Mouse (Mus musculus) neural tube, embryonic 13.5 days (tissue): Measurements from ENCODE around the gene Man1c1. TPM values are rescaled to one million over a fixed set of nuclear protein-coding genes. Genes with fewer than 3 reads are reported as not detected.

ENCODE experiments used
- ATAC-seq: fragments of 200-750 bp; cut with Nextera tagmentation; 2 replicates; pipeline ENCODE4 v1.8.0; 2017; ENCODE audit warnings: low read depth, mild to moderate bottlenecking, moderate TSS enrichment, moderate library complexity
- H3K27ac ChIP-seq: fragments of 300-500 bp; sonication (generic); replicated peaks from 2 replicates; pipeline ENCODE4 v1.5.1; 2015; ENCODE audit warnings: moderate library complexity, mild to moderate bottlenecking, inconsistent platforms
- H3K27me3 ChIP-seq: fragments of 300-500 bp; sonication (generic); 2 replicates; pipeline ENCODE4 v1.6.1; 2015; ENCODE audit warnings: mild to moderate bottlenecking, inconsistent platforms
- H3K36me3 ChIP-seq: fragments of 300-500 bp; sonication (generic); 2 replicates; pipeline ENCODE4 v1.6.1; 2015; ENCODE audit warnings: mild to moderate bottlenecking, inconsistent platforms
- H3K4me1 ChIP-seq: fragments of 300-500 bp; sonication (generic); replicated peaks from 2 replicates; pipeline ENCODE4 v1.6.1; 2015; ENCODE audit warnings: inconsistent platforms
- H3K4me2 ChIP-seq: fragments of 300-500 bp; sonication (generic); 2 replicates; pipeline ENCODE4 v1.6.1; 2015; ENCODE audit warnings: inconsistent platforms, mild to moderate bottlenecking, moderate library complexity
- H3K4me3 ChIP-seq: fragments of 300-500 bp; sonication (generic); 2 replicates; pipeline ENCODE4 v1.5.1; 2015; ENCODE audit warnings: mild to moderate bottlenecking, inconsistent platforms
- H3K9ac ChIP-seq: fragments of 300-500 bp; sonication (generic); 2 replicates; pipeline ENCODE4 v1.6.1; 2015; ENCODE audit warnings: moderate library complexity, mild to moderate bottlenecking, inconsistent platforms
- H3K9me3 ChIP-seq: fragments of 300-500 bp; sonication (generic); 2 replicates; pipeline ENCODE4 v1.6.1; 2016; ENCODE audit warnings: inconsistent platforms
- WGBS: fragments of 180-500 bp; shearing (Covaris S2); methylation state at CpG from one replicate; pipeline ENCODE4 v1.1.7; 2015; 5-methylcytosine and 5-hydroxymethylcytosine counted together
- polyA plus RNA-seq: library from polyadenylated mRNA; unstranded; fragments of >200 nt; fragmentation: Nextera tagmentation; extraction: Ambion mirVana; gene quantifications from 2 replicates; pipeline ENCODE4 v1.2.1, GENCODE M21; 2015

Man1c1 gene
- polyA plus RNA-seq, 1 experiment from 2014 or later, result 5.7 TPM

GRCm38 (mm10) chr4:134562014-134562413 is 142.1 kb downstream of the Man1c1 start:
- ATAC-seq, result no peak

GRCm38 (mm10) chr4:134560699-134561098 is 143.4 kb downstream of the Man1c1 start:
- H3K4me2 ChIP-seq, result no peak overlapping the region
- no peaks in the 10 kb centered on the region for H3K9me3 ChIP-seq
- no peak overlapping the region for H3K9ac ChIP-seq
- WGBS, result 95% methylated on average over 8 of the region's 8 CpGs
- no peaks in the 10 kb centered on the region for H3K27me3 ChIP-seq
- peaks cover 20% of the 10 kb centered on the region for H3K4me1 ChIP-seq
- no peak for ATAC-seq
- H3K4me3 ChIP-seq, result no peak overlapping the region
- no peak overlapping the region for H3K27ac ChIP-seq
- peaks cover 24% of the 10 kb centered on the region for H3K36me3 ChIP-seq

More at GRCm38 (mm10) chr4:134562014-134562413, 142.1 kb downstream of the Man1c1 start:
- Histone ChIP-seq H3K4me1 (peaks cover 17% of the 10 kb centered on the region), H3K9ac (no peak overlapping the region), H3K27me3 (no peaks in the 10 kb centered on the region), H3K9me3 (no peaks in the 10 kb centered on the region), H3K4me3 (no peak overlapping the region), H3K36me3 (peaks cover 26% of the 10 kb centered on the region), H3K4me2 (no peak overlapping the region), H3K27ac (no peak overlapping the region)
- WGBS, result 89% methylated on average over 2 of the region's 2 CpGs

- Histone ChIP-seq H3K9me3 (no peaks in the 10 kb centered on the region), H3K4me3 (no peak overlapping the region), H3K36me3 (0 out of 2 replicates have a peak, but pooled peaks cover 10% of the 10 kb centered on the region), H3K9ac (no peak overlapping the region), H3K27me3 (no peaks in the 10 kb centered on the region), H3K4me2 (no peak overlapping the region), H3K4me1 (peaks cover 20% of the 10 kb centered on the region), H3K27ac (no peak overlapping the region)
- 85% methylated on average over 7 of the region's 7 CpGs for WGBS
- ATAC-seq, result no peak
These were observed 144.9 kb downstream of the Man1c1 start for GRCm38 (mm10) chr4:134559154-134559553.

- 56% methylated on average over 9 of the region's 9 CpGs for WGBS
- H3K4me2 ChIP-seq, result no peak overlapping the region
- no peak for ATAC-seq
- no peak overlapping the region for H3K4me3 ChIP-seq
- H3K27ac ChIP-seq, result 0 out of 2 replicates have a peak overlapping the region, but pooled peaks have one; percentile 29
- no peaks in the 10 kb centered on the region for H3K9me3 ChIP-seq
- no peaks in the 10 kb centered on the region for H3K27me3 ChIP-seq
- H3K9ac ChIP-seq, result no peak overlapping the region
- peaks cover 20% of the 10 kb centered on the region for H3K4me1 ChIP-seq
- 0 out of 2 replicates have a peak, but pooled peaks cover 10% of the 10 kb centered on the region for H3K36me3 ChIP-seq
These were observed 145.4 kb downstream of the Man1c1 start for GRCm38 (mm10) chr4:134558570-134559113.

- 11% methylated on average over 16 of the region's 16 CpGs for WGBS
- H3K4me1 ChIP-seq, result peaks cover 20% of the 10 kb centered on the region
- H3K4me2 ChIP-seq, result no peak overlapping the region
- H3K27ac ChIP-seq, result peak overlapping the region; percentile 29
- H3K9ac ChIP-seq, result no peak overlapping the region
- H3K36me3 ChIP-seq, result 0 out of 2 replicates have a peak, but pooled peaks cover 5% of the 10 kb centered on the region
- no peak for ATAC-seq
- no peak overlapping the region for H3K4me3 ChIP-seq
- H3K9me3 ChIP-seq, result no peaks in the 10 kb centered on the region
- H3K27me3 ChIP-seq, result no peaks in the 10 kb centered on the region
These were observed 146.4 kb downstream of the Man1c1 start for GRCm38 (mm10) chr4:134557626-134558249.

- peaks cover 28% of the 10 kb centered on the region for H3K4me1 ChIP-seq
- H3K9me3 ChIP-seq, result no peaks in the 10 kb centered on the region
- H3K4me3 ChIP-seq, result no peak overlapping the region
- no peaks in the 10 kb centered on the region for H3K36me3 ChIP-seq
- ATAC-seq, result no peak
- H3K9ac ChIP-seq, result no peak overlapping the region
- H3K27ac ChIP-seq, result no peak overlapping the region
- H3K4me2 ChIP-seq, result no peak overlapping the region
- 51% methylated on average over 8 of the region's 8 CpGs for WGBS
- H3K27me3 ChIP-seq, result no peaks in the 10 kb centered on the region
These were observed 148.0 kb downstream of the Man1c1 start for GRCm38 (mm10) chr4:134555956-134556580.

GRCm38 (mm10) chr4:134553631-134554030 is 150.5 kb downstream of the Man1c1 start:
- Histone ChIP-seq H3K27ac (no peak overlapping the region), H3K9ac (no peak overlapping the region), H3K4me3 (no peak overlapping the region), H3K4me1 (peaks cover 35% of the 10 kb centered on the region), H3K27me3 (no peaks in the 10 kb centered on the region), H3K4me2 (no peak overlapping the region), H3K36me3 (peaks cover 22% of the 10 kb centered on the region), H3K9me3 (peaks cover 6% of the 10 kb centered on the region)
- no peak for ATAC-seq
- 85% methylated on average over 1 of the region's 1 CpGs for WGBS

GRCm38 (mm10) chr4:134551494-134552316 is 152.4 kb downstream of the Man1c1 start, which contains the start of gene Selenon:
Gene Selenon (minus strand): TSS chr4:134552166.
- Histone ChIP-seq H3K4me2 (peak within 1 kb of the TSS; percentile 77), H3K27me3 (no peaks in the 10 kb centered on the region), H3K9ac (peak within 1 kb of the TSS; percentile 98), H3K27ac (peak within 1 kb of the TSS; percentile 93), H3K4me3 (peak within 1 kb of the TSS; percentile 80), H3K9me3 (peaks cover 6% of the 10 kb centered on the region), H3K36me3 (peaks cover 38% of the 10 kb centered on the region), H3K4me1 (peaks cover 37% of the 10 kb centered on the region)
- peak; percentile 80 for ATAC-seq
- WGBS, result under 1% methylated on average over 51 of the region's 67 CpGs

- H3K27me3 ChIP-seq, result no peaks in the 10 kb centered on the region
- H3K9me3 ChIP-seq, result peaks cover 6% of the 10 kb centered on the region
- peaks cover 55% of the 10 kb centered on the region for H3K36me3 ChIP-seq
- 96% methylated on average over 8 of the region's 8 CpGs for whole genome bisulfite sequencing
- no peak overlapping the region for H3K27ac ChIP-seq
- H3K4me2 ChIP-seq, result no peak overlapping the region
- H3K9ac ChIP-seq, result no peak overlapping the region
- no peak overlapping the region for H3K4me3 ChIP-seq
- peaks cover 39% of the 10 kb centered on the region for H3K4me1 ChIP-seq
- ATAC-seq, result no peak
These were observed 154.2 kb downstream of the Man1c1 start for GRCm38 (mm10) chr4:134549899-134550298.

- WGBS, result 76% methylated on average over 18 of the region's 18 CpGs
- Histone ChIP-seq H3K4me1 (peaks cover 39% of the 10 kb centered on the region), H3K4me3 (no peak overlapping the region), H3K4me2 (no peak overlapping the region), H3K27me3 (no peaks in the 10 kb centered on the region), H3K9me3 (peaks cover 6% of the 10 kb centered on the region), H3K27ac (no peak overlapping the region), H3K9ac (no peak overlapping the region), H3K36me3 (peaks cover 66% of the 10 kb centered on the region)
- ATAC-seq, result no peak
These were observed 155.7 kb downstream of the Man1c1 start for GRCm38 (mm10) chr4:134548169-134548938.
